Mouse (Mus musculus) thymus, adult 2 months (tissue): ENCODE data around the gene Olfr1123. TPM values are rescaled to one million over a fixed set of nuclear protein-coding genes. Genes with fewer than 3 reads are reported as not detected.
"Not testable (repeated sequence)": the region's sequence is repeated elsewhere in the genome, so short reads cannot be mapped to it uniquely, and the experiment has no call there.

Source experiments
- DNase-seq: peaks from one replicate; pipeline ENCODE4 v3.0.0; 2021
- H3K27ac ChIP-seq: fragments of 200-500 bp; 2 replicates; pipeline ENCODE4 v1.5.1; 2012; ENCODE audit warnings: low read length, control low read depth; ENCODE audit not compliant: control insufficient read depth, insufficient read depth
- H3K27me3 ChIP-seq: fragments of 200-500 bp; 2 replicates; pipeline ENCODE4 v1.6.1; 2012; ENCODE audit warnings: mild to moderate bottlenecking, low read length, moderate library complexity, mixed read lengths; ENCODE audit not compliant: control insufficient read depth, insufficient read depth
- H3K36me3 ChIP-seq: fragments of 200-500 bp; 2 replicates; pipeline ENCODE4 v1.6.1; 2012; ENCODE audit warnings: mild to moderate bottlenecking, low read length, moderate library complexity; ENCODE audit not compliant: control insufficient read depth, insufficient read depth
- H3K4me1 ChIP-seq: fragments of 200-500 bp; replicated peaks from 2 replicates; pipeline ENCODE4 v1.6.1; 2012; ENCODE audit warnings: low read length; ENCODE audit not compliant: control insufficient read depth, insufficient read depth
- H3K4me3 ChIP-seq: fragments of 200-500 bp; 2 replicates; pipeline ENCODE4 v1.5.1; 2012; ENCODE audit warnings: mild to moderate bottlenecking, low read length, control low read depth, moderate library complexity; ENCODE audit not compliant: control insufficient read depth, insufficient read depth
- CTCF ChIP-seq: fragments of 200-500 bp; IDR thresholded peaks from 2 replicates; pipeline ENCODE4 v1.5.1; 2012; ENCODE audit warnings: mild to moderate bottlenecking, control low read depth, low read length, moderate library complexity, borderline replicate concordance; ENCODE audit not compliant: control insufficient read depth, poor library complexity, insufficient read depth; ENCODE audit errors: extremely low read depth
- POLR2A ChIP-seq: fragments of 200-500 bp; IDR thresholded peaks from 2 replicates; pipeline ENCODE4 v1.6.1; 2012; ENCODE audit warnings: mild to moderate bottlenecking, low read length, control low read depth, moderate library complexity; ENCODE audit not compliant: control insufficient read depth, poor library complexity, insufficient read depth; ENCODE audit errors: extremely low read depth
- WGBS: fragments of 180-500 bp; shearing (Covaris S2); methylation state at CpG from one replicate; pipeline ENCODE4 v1.1.7; 2018; 5-methylcytosine and 5-hydroxymethylcytosine counted together
- polyA plus RNA-seq: library from polyadenylated mRNA; depleted of rRNA; stranded (reverse); fragments of >200 nt; gene quantifications from 2 replicates; pipeline ENCODE4 v1.2.3, GENCODE M21; 2012; rRNA removed

Olfr1123 gene
- not detected in 2 replicates for polyA plus RNA-seq

GRCm38 (mm10) chr2:87416335-87416734 lies at the start of gene Olfr1123:
Olfr1123 (plus strand) TSS chr2:87416635.
- 91% methylated on average over 1 of the region's 1 CpGs for WGBS
- Histone ChIP-seq H3K27ac (no peak within 1 kb of the TSS), H3K4me1 (no peaks in the 10 kb centered on the region), H3K4me3 (no peak within 1 kb of the TSS), H3K27me3 (no peaks in the 10 kb centered on the region), H3K36me3 (no peaks in the 10 kb centered on the region)
- TF ChIP-seq CTCF (no peak), POLR2A (no peak)
- DNase-seq: no peak

- H3K27me3 ChIP-seq: no peaks in the 10 kb centered on the region
- WGBS: 34% methylated on average over 1 of the region's 1 CpGs
- no peaks in the 10 kb centered on the region for H3K36me3 ChIP-seq
- no peak within 1 kb of the TSS for H3K4me3 ChIP-seq
- DNase-seq: no peak
- TF ChIP-seq CTCF (no peak), POLR2A (no peak)
- H3K27ac ChIP-seq: no peak within 1 kb of the TSS
- H3K4me1 ChIP-seq: no peaks in the 10 kb centered on the region
These were observed 46.8 kb upstream of the Olfr1123 start, which contains the start of gene Olfr1121 for GRCm38 (mm10) chr2:87369595-87369994. Olfr1121 (plus strand) TSS chr2:87369895.

- TF ChIP-seq CTCF (no peak), POLR2A (no peak)
- WGBS: 92% methylated on average over 4 of the region's 4 CpGs
- Histone ChIP-seq H3K36me3 (no peaks in the 10 kb centered on the region), H3K4me1 (no peaks in the 10 kb centered on the region), H3K27ac (no peak overlapping the region), H3K4me3 (no peak overlapping the region), H3K27me3 (no peaks in the 10 kb centered on the region)
- no peak for DNase-seq
These were observed 44.7 kb upstream of the Olfr1123 start for GRCm38 (mm10) chr2:87371726-87372125.

- no peaks in the 10 kb centered on the region for H3K4me1 ChIP-seq
- no peak for DNase-seq
- 77% methylated on average over 2 of the region's 2 CpGs for WGBS
- H3K36me3 ChIP-seq: no peaks in the 10 kb centered on the region
- H3K27me3 ChIP-seq: no peaks in the 10 kb centered on the region
- TF ChIP-seq CTCF: no peak
- no peak for TF ChIP-seq POLR2A
- no peak overlapping the region for H3K27ac ChIP-seq
- H3K4me3 ChIP-seq: no peak overlapping the region
These were observed 32.5 kb upstream of the Olfr1123 start for GRCm38 (mm10) chr2:87383935-87384334.

GRCm38 (mm10) chr2:87385549-87385948 lies 30.9 kb upstream of the Olfr1123 start, which contains the start of gene Olfr1122:
Olfr1122 (plus strand) TSS chr2:87385849.
- H3K4me3 ChIP-seq: no peak within 1 kb of the TSS

GRCm38 (mm10) chr2:87393605-87394004 lies 22.8 kb upstream of the Olfr1123 start:
- not testable (repeated sequence) for DNase-seq, H3K4me1 ChIP-seq, H3K27me3 ChIP-seq, H3K4me3 ChIP-seq, H3K27ac ChIP-seq, H3K36me3 ChIP-seq
- WGBS: 91% methylated on average over 5 of the region's 5 CpGs

More at GRCm38 (mm10) chr2:87385549-87385948, 30.9 kb upstream of the Olfr1123 start, which contains the start of gene Olfr1122:
- TF ChIP-seq POLR2A: no peak
- no peak for TF ChIP-seq CTCF
- no peaks in the 10 kb centered on the region for H3K27me3 ChIP-seq
- no peak within 1 kb of the TSS for H3K27ac ChIP-seq
- no peaks in the 10 kb centered on the region for H3K36me3 ChIP-seq
- 89% methylated on average over 2 of the region's 2 CpGs for WGBS
- DNase-seq: no peak
- no peaks in the 10 kb centered on the region for H3K4me1 ChIP-seq

- not testable (repeated sequence) for H3K36me3 ChIP-seq, H3K4me1 ChIP-seq, H3K27ac ChIP-seq, H3K27me3 ChIP-seq, H3K4me3 ChIP-seq, DNase-seq
- WGBS: 89% methylated on average over 7 of the region's 7 CpGs
These were observed 21.7 kb upstream of the Olfr1123 start for GRCm38 (mm10) chr2:87394686-87395085.
